Mouse (Mus musculus) liver, embryonic 16.5 days (tissue): ENCODE results near the gene Sarnp. TPM values are rescaled to one million over a fixed set of nuclear protein-coding genes. Genes with fewer than 3 reads are reported as not detected.

ENCODE experiments used
- ATAC-seq: fragments of 200-750 bp; cut with Nextera tagmentation; 2 replicates; pipeline ENCODE4 v1.8.0; 2017; ENCODE audit warnings: low read depth, mild to moderate bottlenecking, moderate number of reproducible peaks, moderate library complexity
- H3K27ac ChIP-seq: fragments of 300-500 bp; sonication (generic); 2 replicates; pipeline ENCODE4 v1.5.1; 2014; ENCODE audit warnings: mild to moderate bottlenecking, low read length
- H3K27me3 ChIP-seq: fragments of 300-500 bp; sonication (generic); 2 replicates; pipeline ENCODE4 v1.6.1; 2014; ENCODE audit warnings: low read depth, low read length, mixed read lengths; ENCODE audit not compliant: control insufficient read depth, insufficient read depth
- H3K36me3 ChIP-seq: fragments of 300-500 bp; sonication (generic); 2 replicates; pipeline ENCODE4 v1.6.1; 2014; ENCODE audit warnings: mild to moderate bottlenecking; ENCODE audit not compliant: control insufficient read depth, insufficient read depth
- H3K4me1 ChIP-seq: fragments of 300-500 bp; sonication (generic); 2 replicates; pipeline ENCODE4 v1.6.1; 2014; ENCODE audit warnings: low read depth, low read length, mixed read lengths; ENCODE audit not compliant: control insufficient read depth
- H3K4me2 ChIP-seq: fragments of 300-500 bp; sonication (generic); 2 replicates; pipeline ENCODE4 v1.6.1; 2014; ENCODE audit warnings: low read depth, low read length, mixed read lengths
- H3K4me3 ChIP-seq: fragments of 300-500 bp; sonication (generic); 2 replicates; pipeline ENCODE4 v1.5.1; 2014; ENCODE audit warnings: low read depth, mild to moderate bottlenecking, low read length
- H3K9ac ChIP-seq: fragments of 300-500 bp; sonication (generic); 2 replicates; pipeline ENCODE4 v1.6.1; 2014; ENCODE audit warnings: low read depth, low read length
- H3K9me3 ChIP-seq: fragments of 300-500 bp; sonication (generic); replicated peaks from 2 replicates; pipeline ENCODE4 v1.6.1; 2016; ENCODE audit warnings: low read length; ENCODE audit not compliant: control insufficient read depth
- WGBS: fragments of 180-500 bp; shearing (Covaris S2); extraction: QIAGEN DNeasy Blood & Tissue Kit; methylation state at CpG from one replicate; pipeline ENCODE4 v1.1.7; 2014; ENCODE audit not compliant: insufficient replicate concordance; 5-methylcytosine and 5-hydroxymethylcytosine counted together
- polyA plus RNA-seq: library from polyadenylated mRNA; unstranded; fragments of >200 nt; fragmentation: Nextera tagmentation; extraction: Ambion mirVana; gene quantifications from 2 replicates; pipeline ENCODE4 v1.2.1, GENCODE M21; 2015

The Sarnp gene
- 84.4 and 94.9 TPM in 2 replicates for polyA plus RNA-seq

DNA sequence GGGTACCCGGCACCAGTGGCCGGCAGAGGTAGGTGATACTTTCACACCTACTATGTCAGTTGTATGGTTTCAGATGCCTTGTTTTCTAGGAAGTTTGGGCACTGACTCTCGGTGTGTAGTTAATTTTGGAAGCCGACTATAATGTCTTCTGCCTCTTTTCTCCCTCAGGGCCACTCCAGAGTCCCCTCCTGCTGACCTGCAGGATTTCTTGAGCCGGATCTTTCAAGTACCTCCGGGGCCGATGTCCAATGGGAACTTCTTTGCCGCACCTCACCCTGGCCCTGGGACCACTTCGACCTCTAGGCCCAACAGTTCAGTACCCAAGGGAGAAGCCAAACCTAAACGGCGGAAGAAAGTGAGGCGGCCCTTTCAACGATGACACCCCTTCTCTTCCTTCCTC lies at the start of gene Sarnp:
Gene Sarnp (plus strand): TSS at position 301 of the 400 bp plus-strand sequence.
- peaks cover 36% of the 10 kb centered on the region for H3K36me3 ChIP-seq
- H3K4me3 ChIP-seq, result no peak within 1 kb of the TSS
- no peak within 1 kb of the TSS for H3K4me2 ChIP-seq
- H3K4me1 ChIP-seq, result peaks cover 8% of the 10 kb centered on the region
- no peak for ATAC-seq
- 84% methylated on average over 13 of the region's 13 CpGs for WGBS
- no peaks in the 10 kb centered on the region for H3K9me3 ChIP-seq
- no peaks in the 10 kb centered on the region for H3K27me3 ChIP-seq
- H3K9ac ChIP-seq, result no peak within 1 kb of the TSS
- no peak within 1 kb of the TSS for H3K27ac ChIP-seq

DNA sequence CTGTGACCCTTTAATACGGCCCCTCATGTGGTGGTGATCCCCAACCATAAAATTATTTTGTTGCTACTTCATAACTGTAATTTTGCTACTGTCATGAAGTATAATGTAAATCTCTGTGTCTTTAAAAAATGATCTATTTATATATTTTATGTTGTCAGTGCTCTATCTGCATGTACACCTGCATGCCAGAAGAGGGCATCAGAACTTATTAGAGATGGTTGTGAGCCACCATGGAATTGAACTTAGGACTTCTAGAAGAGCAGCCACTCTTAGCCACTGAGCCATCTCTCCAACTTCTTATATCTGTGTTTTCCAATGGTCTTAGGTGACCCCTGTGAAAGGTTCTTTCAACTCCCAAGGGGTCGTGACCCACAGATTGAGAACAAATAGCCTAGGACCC lies 44.2 kb upstream of the Sarnp start:
- no peaks in the 10 kb centered on the region for H3K4me1 ChIP-seq
- H3K27ac ChIP-seq, result no peak overlapping the region
- H3K4me2 ChIP-seq, result no peak overlapping the region
- no peaks in the 10 kb centered on the region for H3K36me3 ChIP-seq
- ATAC-seq, result no peak
- H3K9me3 ChIP-seq, result no peaks in the 10 kb centered on the region
- 49% methylated on average over 2 of the region's 2 CpGs for WGBS
- H3K4me3 ChIP-seq, result no peak overlapping the region
- H3K27me3 ChIP-seq, result no peaks in the 10 kb centered on the region
- H3K9ac ChIP-seq, result no peak overlapping the region

DNA sequence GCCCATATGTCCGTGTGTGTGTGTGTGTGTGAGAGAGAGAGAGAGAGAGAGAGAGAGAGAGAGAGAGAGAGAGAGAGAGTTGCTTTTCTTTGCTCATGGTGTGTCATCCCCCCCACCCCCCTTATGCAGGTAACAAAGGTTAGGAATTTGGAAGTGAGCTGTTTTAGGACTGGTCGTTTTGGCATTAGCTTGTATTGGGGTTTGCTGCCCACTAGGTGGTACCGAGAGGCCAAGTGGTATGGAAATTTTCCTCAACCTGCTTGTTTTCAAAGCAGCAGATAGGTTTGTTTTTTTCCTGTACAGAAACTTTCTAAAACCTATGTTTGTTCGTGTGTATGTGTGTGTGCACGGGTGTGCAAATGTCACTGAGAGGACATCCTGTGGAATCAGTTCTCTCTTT lies 43.4 kb upstream of the Sarnp start:
- H3K27me3 ChIP-seq, result no peaks in the 10 kb centered on the region
- no peaks in the 10 kb centered on the region for H3K4me1 ChIP-seq
- H3K9ac ChIP-seq, result no peak overlapping the region
- H3K27ac ChIP-seq, result no peak overlapping the region
- no peaks in the 10 kb centered on the region for H3K36me3 ChIP-seq
- 19% methylated on average over 5 of the region's 5 CpGs for WGBS
- no peak overlapping the region for H3K4me2 ChIP-seq
- no peak overlapping the region for H3K4me3 ChIP-seq
- no peaks in the 10 kb centered on the region for H3K9me3 ChIP-seq
- ATAC-seq, result no peak

DNA sequence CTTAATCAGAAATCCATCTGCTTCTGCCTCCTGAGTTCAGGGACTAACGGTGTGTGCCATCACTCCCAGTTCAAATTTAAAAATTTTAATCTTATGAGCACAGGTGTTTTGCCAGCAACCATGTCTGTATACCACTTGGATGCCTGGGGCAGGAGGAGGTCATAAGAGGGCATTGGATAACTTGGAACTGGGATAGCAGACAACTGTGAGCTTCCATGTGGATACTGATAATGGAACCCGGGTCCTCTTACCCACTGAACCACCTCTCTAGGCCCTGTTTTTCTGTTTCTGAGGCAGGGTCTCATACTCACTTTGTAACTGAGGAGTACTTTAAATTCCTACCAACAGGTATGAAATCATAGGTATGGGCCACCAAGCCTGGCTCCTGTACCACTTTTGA lies 38.7 kb upstream of the Sarnp start:
- Histone ChIP-seq H3K27me3 (no peaks in the 10 kb centered on the region), H3K4me2 (no peak overlapping the region), H3K4me3 (no peak overlapping the region), H3K9me3 (no peaks in the 10 kb centered on the region), H3K36me3 (no peaks in the 10 kb centered on the region), H3K27ac (no peak overlapping the region; the same call in 1 of the 2 replicates), H3K4me1 (peaks cover 4% of the 10 kb centered on the region; the same call in 1 of the 2 replicates), H3K9ac (no peak overlapping the region)
- WGBS, result 79% methylated on average over 2 of the region's 2 CpGs
- no peak for ATAC-seq

DNA sequence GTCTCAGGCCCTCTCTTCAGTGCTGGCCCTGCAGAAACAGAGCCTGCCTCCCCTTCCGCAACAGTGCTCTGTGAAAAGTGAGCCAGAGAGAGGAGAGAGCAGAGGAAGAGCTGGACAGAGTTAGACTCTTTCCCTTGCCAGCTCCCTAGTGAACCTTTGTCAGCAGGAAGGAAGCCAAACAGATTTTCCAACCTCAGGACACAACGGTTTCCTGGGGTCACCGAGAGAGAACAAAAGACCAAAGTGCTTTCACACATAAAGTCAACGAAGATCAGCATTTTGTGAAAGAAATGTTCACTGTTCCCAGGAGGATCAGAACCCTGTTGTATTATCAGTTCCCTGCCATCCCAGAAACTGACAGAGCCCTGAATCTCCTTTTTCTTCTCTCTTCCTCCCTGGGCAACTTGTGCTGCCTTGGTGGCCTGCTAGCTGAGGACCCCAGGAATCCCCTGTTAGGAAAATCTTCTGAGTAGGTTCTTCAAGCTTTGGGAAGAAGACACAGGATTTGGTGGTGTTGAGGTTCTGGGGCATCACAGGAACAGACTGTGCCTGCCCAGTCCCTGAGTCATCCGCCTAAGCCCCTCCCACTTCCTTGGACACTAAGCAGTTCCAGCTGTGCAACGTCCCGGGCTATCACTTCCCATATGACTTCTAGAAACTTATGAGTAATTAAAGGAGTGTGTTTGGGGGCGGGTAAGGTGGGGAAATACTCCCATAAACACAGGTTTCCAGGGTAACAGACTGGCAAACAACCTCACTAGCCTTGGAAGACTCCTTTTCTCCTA lies 37.9 kb upstream of the Sarnp start:
- Histone ChIP-seq H3K27ac (peak overlapping the region; percentile 76), H3K9me3 (no peaks in the 10 kb centered on the region; the same call in none of the 2 replicates), H3K4me2 (no peak overlapping the region), H3K4me1 (peaks cover 4% of the 10 kb centered on the region; the same call in 1 of the 2 replicates), H3K27me3 (no peaks in the 10 kb centered on the region), H3K36me3 (no peaks in the 10 kb centered on the region), H3K9ac (no peak overlapping the region), H3K4me3 (no peak overlapping the region)
- ATAC-seq, result peak; percentile 79
- 20% methylated on average over 8 of the region's 8 CpGs for WGBS

DNA sequence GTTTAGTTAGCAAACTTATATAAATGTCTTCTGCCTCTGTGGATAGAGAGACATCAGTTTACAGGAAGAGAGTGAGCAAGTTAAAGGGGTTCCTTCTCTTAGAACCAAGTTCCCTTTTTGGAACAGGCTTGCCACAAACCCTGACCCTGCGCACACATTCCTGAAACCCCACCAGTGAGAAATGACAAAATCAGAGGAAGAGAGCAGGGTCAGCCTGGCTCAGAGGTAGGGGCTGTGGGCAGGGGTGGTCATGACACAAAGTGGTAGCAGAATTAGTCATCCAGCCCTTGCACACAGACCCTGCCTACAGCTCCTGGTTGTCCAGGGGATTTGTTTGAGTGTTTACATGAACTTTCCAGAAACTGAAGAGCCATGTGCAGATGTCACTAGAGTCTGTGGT lies 36.9 kb upstream of the Sarnp start:
- no peaks in the 10 kb centered on the region for H3K36me3 ChIP-seq
- H3K4me1 ChIP-seq, result peaks cover 4% of the 10 kb centered on the region; the same call in 1 of the 2 replicates
- 43% methylated on average over 1 of the region's 1 CpGs for WGBS
- no peaks in the 10 kb centered on the region for H3K27me3 ChIP-seq
- no peak overlapping the region for H3K4me3 ChIP-seq
- H3K27ac ChIP-seq, result no peak overlapping the region
- ATAC-seq, result no peak
- H3K9me3 ChIP-seq, result no peaks in the 10 kb centered on the region; the same call in none of the 2 replicates
- no peak overlapping the region for H3K9ac ChIP-seq
- no peak overlapping the region for H3K4me2 ChIP-seq

DNA sequence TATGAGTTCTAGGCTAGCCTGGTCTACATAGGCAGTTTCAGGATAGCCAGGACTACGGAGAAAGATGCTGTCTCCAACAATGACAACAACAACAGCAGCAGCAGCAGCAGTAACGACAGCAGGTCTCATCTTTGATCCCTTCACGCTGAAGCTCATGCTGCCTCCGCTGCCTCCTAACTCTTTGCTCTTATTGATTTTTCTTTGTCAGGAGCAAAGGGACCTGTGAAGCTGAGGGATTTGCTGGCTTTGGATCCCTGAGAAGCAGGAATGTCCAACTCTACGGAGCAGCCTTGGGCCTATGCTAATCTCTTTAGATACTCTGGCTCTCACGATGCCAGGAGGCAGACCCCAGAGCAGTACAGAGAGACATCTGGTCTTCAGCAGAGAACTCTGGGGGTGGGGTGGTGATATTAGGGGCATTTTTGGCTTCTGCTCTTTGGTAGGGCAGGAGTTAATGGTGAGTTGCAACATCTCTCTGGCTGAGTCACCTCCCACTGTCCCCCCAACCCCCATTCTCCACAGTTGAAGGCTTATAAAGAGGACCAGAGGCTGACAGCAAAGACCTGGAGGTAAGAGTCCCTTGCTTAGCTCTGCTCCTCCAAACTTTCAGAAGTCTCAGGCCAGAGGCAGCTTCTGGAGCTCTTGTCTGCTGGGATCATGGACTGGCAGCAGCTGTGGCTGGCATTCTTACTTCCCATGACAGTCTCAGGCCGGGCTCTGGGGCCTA lies 26.6 kb upstream of the Sarnp start, which contains the start of gene Mmp19:
Gene Mmp19 (plus strand): TSS at position 513 of the 727 bp plus-strand sequence.
- Histone ChIP-seq H3K27me3 (no peaks in the 10 kb centered on the region), H3K9me3 (no peaks in the 10 kb centered on the region), H3K4me1 (no peaks in the 10 kb centered on the region), H3K27ac (peak within 1 kb of the TSS; percentile 56), H3K36me3 (no peaks in the 10 kb centered on the region), H3K4me2 (peak within 1 kb of the TSS; percentile 25), H3K4me3 (peak within 1 kb of the TSS; percentile 38), H3K9ac (peak within 1 kb of the TSS; percentile 4; the same call in 1 of the 2 replicates)
- peak; percentile 84 for ATAC-seq
- WGBS, result 51% methylated on average over 7 of the region's 7 CpGs

DNA sequence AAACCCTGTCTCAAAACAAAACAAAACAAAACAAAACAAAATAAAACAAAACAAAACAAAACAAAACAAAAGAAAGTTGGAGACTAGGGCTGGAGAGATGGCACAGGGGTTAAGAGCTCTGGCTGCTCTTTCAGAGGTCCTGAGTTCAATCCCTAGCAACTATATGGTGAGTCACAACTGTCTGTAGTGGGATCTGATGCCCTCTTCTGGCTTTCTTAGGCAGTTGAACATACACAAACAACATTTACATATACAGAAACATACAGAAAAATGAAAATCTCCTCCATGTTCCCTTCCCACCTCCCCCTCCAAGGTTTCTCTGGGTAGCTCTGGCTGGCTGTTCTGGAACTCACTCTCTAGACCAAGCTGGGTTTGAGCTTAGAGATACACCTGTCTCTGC lies 25.1 kb upstream of the Sarnp start:
- Histone ChIP-seq H3K4me1 (no peaks in the 10 kb centered on the region), H3K4me3 (no peak overlapping the region), H3K27ac (no peak overlapping the region), H3K9ac (no peak overlapping the region), H3K9me3 (no peaks in the 10 kb centered on the region), H3K36me3 (no peaks in the 10 kb centered on the region), H3K27me3 (no peaks in the 10 kb centered on the region), H3K4me2 (no peak overlapping the region)
- ATAC-seq, result no peak

DNA sequence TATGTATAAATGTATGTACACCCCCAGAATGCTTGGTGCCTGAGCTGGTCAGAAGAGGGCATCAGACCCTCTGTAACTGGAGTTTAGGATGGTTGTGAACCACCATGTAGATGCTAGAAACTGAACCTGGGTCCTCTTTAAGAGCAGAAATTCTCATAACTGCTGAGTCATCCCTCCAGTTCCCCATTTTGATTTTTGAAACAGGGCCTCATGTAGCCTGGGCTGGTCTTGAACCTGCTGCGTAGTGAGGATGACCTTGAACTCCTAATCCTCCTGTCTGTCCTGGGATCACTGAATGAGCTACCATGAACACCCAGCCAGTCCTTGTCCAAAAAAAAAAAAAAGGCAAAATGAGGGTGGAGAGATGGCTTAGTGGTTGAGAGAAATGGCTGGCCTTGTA lies 23.9 kb upstream of the Sarnp start:
- Histone ChIP-seq H3K27ac (no peak overlapping the region), H3K4me3 (no peak overlapping the region), H3K4me1 (no peaks in the 10 kb centered on the region), H3K27me3 (no peaks in the 10 kb centered on the region), H3K4me2 (no peak overlapping the region), H3K9me3 (no peaks in the 10 kb centered on the region), H3K9ac (no peak overlapping the region), H3K36me3 (no peaks in the 10 kb centered on the region; the same call in 1 of the 2 replicates)
- WGBS, result 73% methylated on average over 1 of the region's 1 CpGs
- no peak for ATAC-seq
